Mouse (Mus musculus) small intestine, adult 2 months (tissue): ENCODE data around the gene Zfp945.

Experiments used
- CTCF ChIP-seq: fragments of 200-500 bp; IDR thresholded peaks from 2 replicates; pipeline ENCODE4 v1.5.1; 2012; ENCODE audit warnings: low read depth, mild to moderate bottlenecking, control low read depth, inconsistent platforms, low read length, moderate library complexity, mixed read lengths; ENCODE audit not compliant: insufficient replicate concordance, insufficient read length; ENCODE audit errors: extremely low read depth
- POLR2A ChIP-seq: fragments of 200-500 bp; IDR thresholded peaks from 2 replicates; pipeline ENCODE4 v1.6.1; 2012; ENCODE audit warnings: low read depth, mild to moderate bottlenecking, control low read depth, inconsistent platforms, low read length, moderate library complexity

- no peak for TF ChIP-seq CTCF
- TF ChIP-seq POLR2A = no peak
These were observed 67.2 kb downstream of the Zfp945 start for GRCm38 (mm10) chr17:22799707-22800106.
